ENCODE assay signal across 21 mouse cellular contexts in the genomic region with DNA sequence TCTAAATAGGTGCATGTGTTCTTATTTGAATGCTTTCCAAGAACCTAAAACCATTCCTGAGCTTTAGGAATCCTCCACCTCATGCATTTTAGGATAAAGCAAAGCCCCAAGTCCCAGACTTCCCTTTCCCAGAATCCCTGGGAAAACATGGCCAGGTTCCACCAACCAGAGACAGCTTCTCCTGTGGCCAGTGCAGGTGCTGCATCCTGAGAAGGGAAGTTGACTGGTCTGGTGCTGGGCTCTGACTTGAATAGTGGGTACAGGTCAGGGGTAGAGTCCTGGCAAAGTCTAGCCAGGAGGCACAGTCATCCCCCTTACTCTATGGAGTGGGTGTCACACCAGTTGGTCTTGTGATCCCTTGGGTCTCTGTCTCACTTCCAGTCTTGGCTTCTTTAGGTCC.
DNase-seq lines count a peak whose midpoint lies in the region; ATAC-seq and TF ChIP-seq lines count a peak whose summit lies in the region.
"Had no signal": no experiment of that assay in that cellular context is flagged by ENCODE, and none has a peak within 500 bp of the region (broad histone marks: within the 10 kb centered on the region; RNA-seq: fewer than 3 reads in every experiment).

No protein-coding gene starts in this region.

- no peak for TF ChIP-seq EP300 in heart, adult 2 months (IDR thresholded peaks at IDR 0.05; ENCODE audit: insufficient read depth, low read depth, low read length)

- TF ChIP-seq POLR2A in heart, adult 2 months (IDR thresholded peaks at IDR 0.05; ENCODE audit: insufficient read depth, low read depth, low read length) = no peak

- H3K4me2 ChIP-seq in forebrain, embryonic 11.5 days (ENCODE audit: low read depth, low read length, severe bottlenecking) = no peak overlapping the region

- no peaks in the 10 kb centered on the region for H3K79me2 ChIP-seq in heart, adult 2 months (replicated peaks; ENCODE audit: control insufficient read depth, insufficient read depth, low read length)

- H3K36me3 ChIP-seq in forebrain, embryonic 11.5 days (ENCODE audit: control insufficient read depth, insufficient read depth, low read length) = no peaks in the 10 kb centered on the region
- H3K36me3 ChIP-seq in forebrain, embryonic 10.5 days (replicated peaks) = no peaks in the 10 kb centered on the region
- H3K36me3 ChIP-seq in heart, embryonic 10.5 days = no peaks in the 10 kb centered on the region
- no peaks in the 10 kb centered on the region for H3K36me3 ChIP-seq in heart, adult 2 months (ENCODE audit: control insufficient read depth, insufficient read depth, low read length)
- H3K36me3 ChIP-seq: G1E had no signal

- no peak overlapping the region for H3K27ac ChIP-seq in forebrain, embryonic 11.5 days (ENCODE audit: low read depth, low read length)
- no peak overlapping the region for H3K27ac ChIP-seq in forebrain, embryonic 10.5 days
- no peak overlapping the region for H3K27ac ChIP-seq in heart, embryonic 10.5 days
- H3K27ac ChIP-seq in heart, adult 2 months = no peak overlapping the region

- no peak overlapping the region for H3K4me3 ChIP-seq in forebrain, embryonic 11.5 days (ENCODE audit: low read depth, low read length)
- no peak overlapping the region for H3K4me3 ChIP-seq in forebrain, embryonic 10.5 days
- no peak overlapping the region for H3K4me3 ChIP-seq in heart, embryonic 10.5 days
- H3K4me3 ChIP-seq in heart, adult 2 months = no peak overlapping the region

- no peaks in the 10 kb centered on the region for H3K27me3 ChIP-seq in forebrain, embryonic 11.5 days (ENCODE audit: control insufficient read depth, insufficient read depth, low read length)
- no peaks in the 10 kb centered on the region for H3K27me3 ChIP-seq in forebrain, embryonic 10.5 days (ENCODE audit: poor library complexity, severe bottlenecking)
- H3K27me3 ChIP-seq in heart, embryonic 10.5 days (ENCODE audit: insufficient read depth, poor library complexity, severe bottlenecking) = 0 out of 2 replicates have a peak, but pooled peaks cover 9% of the 10 kb centered on the region
- H3K27me3 ChIP-seq in heart, adult 2 months (ENCODE audit: control insufficient read depth, insufficient read depth, low read length) = no peaks in the 10 kb centered on the region
- H3K27me3 ChIP-seq: CH12.LX had no signal

- no peaks in the 10 kb centered on the region for H3K4me1 ChIP-seq in forebrain, embryonic 11.5 days (replicated peaks; ENCODE audit: control insufficient read depth, insufficient read depth, low read length)
- peaks cover 11% of the 10 kb centered on the region for H3K4me1 ChIP-seq in forebrain, embryonic 10.5 days
- H3K4me1 ChIP-seq in heart, embryonic 10.5 days = no peaks in the 10 kb centered on the region
- H3K4me1 ChIP-seq in heart, adult 2 months (ENCODE audit: control insufficient read depth, insufficient read depth, low read length) = no peaks in the 10 kb centered on the region

- intact Hi-C loops in heart, postnatal 25 days (cut with DNase I) = no loop called here
- intact Hi-C loops in heart, adult 2 months (cut with DNase I) = no loop called here

- no peak for ATAC-seq in forebrain, embryonic 11.5 days (replicated peaks; ENCODE audit: low FRiP score)
- ATAC-seq: activated CD4-positive, CD25-positive, alpha-beta regulatory T cell, adult 4 months; CD4-positive, CD25-positive, alpha-beta regulatory T cell, adult 4 months; Patski had no signal

- no peak for TF ChIP-seq CTCF in heart, adult 2 months (IDR thresholded peaks at IDR 0.05)

- no peaks in the 10 kb centered on the region for H3K9me3 ChIP-seq in forebrain, embryonic 11.5 days (ENCODE audit: control insufficient read depth, low read length)
- no peaks in the 10 kb centered on the region for H3K9me3 ChIP-seq in forebrain, embryonic 10.5 days
- H3K9me3 ChIP-seq in heart, embryonic 10.5 days = no peaks in the 10 kb centered on the region

- H3K9ac ChIP-seq in forebrain, embryonic 11.5 days (ENCODE audit: low read length) = no peak overlapping the region
- H3K9ac ChIP-seq in heart, adult 2 months (ENCODE audit: low read depth, low read length) = no peak overlapping the region

- peak; percentile 18 for DNase-seq in forebrain, embryonic 11.5 days (ENCODE audit: low spot score)
- no peak for DNase-seq in forebrain, embryonic 10.5 days (ENCODE audit: extremely low spot score, low spot score)
- peak; percentile 71 for DNase-seq in heart, adult 11 months
- DNase-seq in heart, postnatal 25 days (ENCODE audit: low spot score) = no peak
- peak; percentile 70 for DNase-seq in heart, embryonic 10.5 days (ENCODE audit: low spot score)
- no peak for DNase-seq in heart, adult 2 months
- DNase-seq: adrenal gland, adult 2 months; adrenal gland, adult 8-10 months; adrenal gland, postnatal 10 days; adrenal gland, postnatal 14 days; adrenal gland, postnatal 25 days; adrenal gland, postnatal 36 days; B cell, adult 2 months; cerebellum, adult 11 months; cerebellum, adult 11-12 months; cerebellum, adult 18-20 months had no signal

Comparison
In these comparisons a context has a peak if more than half of its experiments do, and no peak if none do; other contexts are left out.
1. DNase-seq: peak in forebrain, embryonic 11.5 days (single experiment), heart, adult 11 months (single experiment) and heart, embryonic 10.5 days (single experiment); none in forebrain, embryonic 10.5 days (single experiment), heart, postnatal 25 days (single experiment) and heart, adult 2 months (0 of 2).